Mouse (Mus musculus): ENCODE measurements around the gene Rp9. TPM values are rescaled to one million over a fixed set of nuclear protein-coding genes. Genes with fewer than 3 reads are reported as not detected.

The Rp9 gene
- polyA plus RNA-seq, 1 experiment, result 91.6 TPM

DNA sequence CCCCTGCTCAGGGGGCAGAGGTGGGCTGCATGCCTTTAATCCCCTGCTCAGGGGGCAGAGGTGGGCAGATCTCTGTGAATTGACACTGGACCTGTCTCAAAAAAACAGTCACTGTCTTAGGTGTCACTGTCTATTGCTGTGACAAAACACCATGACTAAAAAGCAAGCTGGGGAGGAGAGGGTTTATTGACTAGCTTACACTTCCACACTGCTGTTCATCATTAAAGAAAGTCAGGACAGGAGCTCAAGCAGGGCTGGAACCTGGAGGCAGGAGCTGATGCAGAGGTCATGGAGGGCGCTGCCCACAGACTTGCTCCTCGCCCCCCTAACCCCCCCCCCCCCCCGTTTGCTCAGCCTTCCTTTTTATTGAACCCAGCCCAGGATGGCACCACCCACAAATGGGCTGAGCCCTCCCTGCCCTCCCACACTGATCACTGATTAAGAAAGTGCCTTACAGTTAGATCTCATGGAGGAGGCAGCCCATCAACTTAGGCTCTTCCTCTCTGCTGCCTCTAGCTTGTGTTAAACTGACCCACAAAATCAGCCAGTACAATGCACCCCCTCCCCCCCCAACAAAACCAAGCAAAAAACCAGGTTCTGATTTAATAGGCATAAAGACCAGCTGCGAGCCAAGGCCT, 41.4 kb downstream of the Rp9 start:
- WGBS, result 65% methylated on average over 4 of the region's 4 CpGs
- DNase-seq, result no peak
- Histone ChIP-seq H3K4me1 (ENCODE audit: control insufficient read depth, insufficient read depth, low read length) (peaks cover 5% of the 10 kb centered on the region; the same call in 1 of the 2 replicates), H3K4me3 (replicated peaks; ENCODE audit: insufficient read depth, low read depth, low read length) (no peak overlapping the region), H3K27me3 (ENCODE audit: control insufficient read depth, insufficient read depth, low read length) (no peaks in the 10 kb centered on the region), H3K27ac (ENCODE audit: insufficient read depth, low read length) (no peak overlapping the region)
- TF ChIP-seq POLR2A (IDR thresholded peaks at IDR 0.05; ENCODE audit: borderline replicate concordance, insufficient read depth, low read length) (no peak), CTCF (IDR thresholded peaks at IDR 0.05; ENCODE audit: borderline replicate concordance, insufficient read depth, low read depth, low read length) (no peak)

GRCm38 (mm10) chr9:22424719-22425118, 44.8 kb downstream of the Rp9 start:
- H3K4me1 ChIP-seq (ENCODE audit: control insufficient read depth, insufficient read depth, low read length), result peaks cover 9% of the 10 kb centered on the region
- 97% methylated on average over 4 of the region's 4 CpGs for WGBS

DNA sequence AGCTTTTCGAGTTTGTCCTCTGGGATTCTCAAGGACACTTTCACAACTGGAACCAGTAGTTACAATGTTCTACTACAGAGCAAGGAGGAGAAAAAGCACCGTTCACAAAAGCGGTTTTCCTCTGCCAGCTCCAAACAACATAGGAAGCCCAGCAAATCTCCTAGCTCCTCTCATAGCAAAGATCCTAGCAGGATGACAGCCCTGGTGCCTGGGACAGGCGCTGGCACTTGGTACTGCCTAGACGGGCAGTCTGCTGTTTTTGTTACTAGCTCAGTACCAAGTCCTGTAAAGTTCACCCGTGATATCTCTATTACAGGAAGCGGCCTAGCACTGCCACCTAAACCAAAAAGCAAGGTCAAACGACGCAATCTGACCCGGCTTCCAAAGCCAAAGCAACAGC, 45.3 kb downstream of the Rp9 start:
- no peaks in the 10 kb centered on the region for H3K27me3 ChIP-seq (ENCODE audit: control insufficient read depth, insufficient read depth, low read length)
- no peak overlapping the region for H3K27ac ChIP-seq (ENCODE audit: insufficient read depth, low read length)
- H3K4me1 ChIP-seq (ENCODE audit: control insufficient read depth, insufficient read depth, low read length), result peaks cover 7% of the 10 kb centered on the region
- 76% methylated on average over 10 of the region's 10 CpGs for WGBS
- no peak overlapping the region for H3K4me3 ChIP-seq (replicated peaks; ENCODE audit: insufficient read depth, low read depth, low read length)
- TF ChIP-seq POLR2A (IDR thresholded peaks at IDR 0.05; ENCODE audit: borderline replicate concordance, insufficient read depth, low read length) (no peak), CTCF (IDR thresholded peaks at IDR 0.05; ENCODE audit: borderline replicate concordance, insufficient read depth, low read depth, low read length) (no peak)
- DNase-seq, result no peak

More at GRCm38 (mm10) chr9:22424719-22425118, 44.8 kb downstream of the Rp9 start:
- H3K4me3 ChIP-seq (replicated peaks; ENCODE audit: insufficient read depth, low read depth, low read length), result no peak overlapping the region
- H3K27me3 ChIP-seq (ENCODE audit: control insufficient read depth, insufficient read depth, low read length), result no peaks in the 10 kb centered on the region
- H3K27ac ChIP-seq (ENCODE audit: insufficient read depth, low read length), result no peak overlapping the region
- no peak for TF ChIP-seq CTCF (IDR thresholded peaks at IDR 0.05; ENCODE audit: borderline replicate concordance, insufficient read depth, low read depth, low read length)
- TF ChIP-seq POLR2A (IDR thresholded peaks at IDR 0.05; ENCODE audit: borderline replicate concordance, insufficient read depth, low read length), result no peak
- no peak for DNase-seq

DNA sequence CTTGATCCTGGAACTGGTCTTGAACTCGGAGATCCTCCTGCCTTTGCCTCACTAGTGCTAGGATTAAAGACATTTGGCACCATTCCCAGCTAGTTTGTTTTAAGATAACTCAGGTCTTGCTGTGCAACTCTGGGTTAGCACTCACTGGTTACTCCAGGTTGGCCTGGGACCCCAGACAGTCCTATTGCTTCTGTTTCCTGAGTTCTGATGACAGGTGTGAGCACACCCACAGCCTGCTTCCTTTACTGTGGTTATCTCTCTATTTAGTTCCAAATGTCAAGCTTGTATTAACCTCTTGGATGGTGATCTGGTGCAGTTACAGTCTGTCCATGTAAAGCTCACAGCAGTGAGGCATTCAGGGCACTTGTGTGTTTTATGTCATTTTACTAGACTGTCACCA, 46.0 kb downstream of the Rp9 start:
- TF ChIP-seq CTCF (IDR thresholded peaks at IDR 0.05; ENCODE audit: borderline replicate concordance, insufficient read depth, low read depth, low read length) (no peak), POLR2A (IDR thresholded peaks at IDR 0.05; ENCODE audit: borderline replicate concordance, insufficient read depth, low read length) (no peak)
- no peak overlapping the region for H3K27ac ChIP-seq (ENCODE audit: insufficient read depth, low read length)
- no peak overlapping the region for H3K4me3 ChIP-seq (replicated peaks; ENCODE audit: insufficient read depth, low read depth, low read length)
- H3K27me3 ChIP-seq (ENCODE audit: control insufficient read depth, insufficient read depth, low read length), result no peaks in the 10 kb centered on the region
- H3K4me1 ChIP-seq (ENCODE audit: control insufficient read depth, insufficient read depth, low read length), result peaks cover 7% of the 10 kb centered on the region
- WGBS, result 65% methylated on average over 1 of the region's 1 CpGs
- DNase-seq, result no peak

DNA sequence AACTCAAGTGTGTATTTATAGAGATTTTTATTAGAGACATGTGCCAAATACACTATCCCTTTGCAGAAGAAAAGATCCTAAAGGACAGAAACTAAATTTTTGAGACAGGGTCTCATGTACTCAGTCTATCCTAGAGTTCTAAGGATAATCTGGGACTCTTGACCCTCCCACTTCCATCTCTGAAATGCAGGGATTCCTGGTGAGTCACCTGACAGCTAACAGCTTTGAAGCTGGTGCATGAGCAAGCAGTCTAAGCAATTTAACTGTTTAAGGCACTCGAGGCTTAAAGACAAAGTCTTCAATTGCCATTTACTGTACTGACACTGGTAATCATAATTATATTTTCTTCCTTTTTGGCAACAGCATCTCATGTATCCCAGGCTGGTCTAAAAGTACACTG, 47.0 kb downstream of the Rp9 start:
- H3K4me3 ChIP-seq (replicated peaks; ENCODE audit: insufficient read depth, low read depth, low read length), result no peak overlapping the region
- 74% methylated on average over 1 of the region's 1 CpGs for WGBS
- no peak for DNase-seq

DNA sequence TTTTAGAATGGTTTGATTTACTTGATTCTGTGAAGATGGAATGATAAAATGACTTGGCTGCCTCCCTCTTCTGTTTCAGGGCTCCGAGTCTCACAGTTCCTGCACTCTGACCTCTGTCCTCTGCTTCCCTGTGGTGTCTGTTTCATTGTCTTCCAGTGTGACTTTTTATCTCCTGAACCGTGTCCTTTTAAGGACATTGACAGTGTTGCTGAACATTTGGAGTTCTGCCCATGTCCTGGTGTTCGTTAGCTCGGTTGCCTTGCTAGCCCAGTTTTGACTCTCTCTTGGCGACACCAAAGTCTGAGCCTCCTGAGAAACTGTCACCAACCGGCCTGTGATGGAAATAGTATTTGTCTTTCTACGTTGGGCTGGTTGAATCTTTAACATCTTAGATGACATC, 49.1 kb downstream of the Rp9 start:
- Histone ChIP-seq H3K27me3 (ENCODE audit: control insufficient read depth, insufficient read depth, low read length) (no peaks in the 10 kb centered on the region), H3K27ac (ENCODE audit: insufficient read depth, low read length) (no peak overlapping the region), H3K4me1 (ENCODE audit: control insufficient read depth, insufficient read depth, low read length) (peaks cover 7% of the 10 kb centered on the region), H3K4me3 (replicated peaks; ENCODE audit: insufficient read depth, low read depth, low read length) (no peak overlapping the region)
- WGBS, result 15% methylated on average over 7 of the region's 7 CpGs
- DNase-seq, result peak; percentile 33 to 59
- TF ChIP-seq CTCF (IDR thresholded peaks at IDR 0.05; ENCODE audit: borderline replicate concordance, insufficient read depth, low read depth, low read length) (no peak), POLR2A (IDR thresholded peaks at IDR 0.05; ENCODE audit: borderline replicate concordance, insufficient read depth, low read length) (no peak)

More for the DNA sequence above, 47.0 kb downstream of the Rp9 start:
- no peak overlapping the region for H3K27ac ChIP-seq (ENCODE audit: insufficient read depth, low read length)
- H3K4me1 ChIP-seq (ENCODE audit: control insufficient read depth, insufficient read depth, low read length), result peaks cover 7% of the 10 kb centered on the region
- H3K27me3 ChIP-seq (ENCODE audit: control insufficient read depth, insufficient read depth, low read length), result no peaks in the 10 kb centered on the region
- TF ChIP-seq POLR2A (IDR thresholded peaks at IDR 0.05; ENCODE audit: borderline replicate concordance, insufficient read depth, low read length) (no peak), CTCF (IDR thresholded peaks at IDR 0.05; ENCODE audit: borderline replicate concordance, insufficient read depth, low read depth, low read length) (no peak)

GRCm38 (mm10) chr9:22419877-22420276, 49.7 kb downstream of the Rp9 start:
- Histone ChIP-seq H3K27ac (ENCODE audit: insufficient read depth, low read length) (no peak overlapping the region), H3K27me3 (ENCODE audit: control insufficient read depth, insufficient read depth, low read length) (no peaks in the 10 kb centered on the region), H3K4me3 (replicated peaks; ENCODE audit: insufficient read depth, low read depth, low read length) (no peak overlapping the region), H3K4me1 (ENCODE audit: control insufficient read depth, insufficient read depth, low read length) (peaks cover 7% of the 10 kb centered on the region)
- DNase-seq, result no peak
- TF ChIP-seq POLR2A (IDR thresholded peaks at IDR 0.05; ENCODE audit: borderline replicate concordance, insufficient read depth, low read length) (no peak), CTCF (IDR thresholded peaks at IDR 0.05; ENCODE audit: borderline replicate concordance, insufficient read depth, low read depth, low read length) (no peak)
- 89% methylated on average over 3 of the region's 3 CpGs for WGBS

DNA sequence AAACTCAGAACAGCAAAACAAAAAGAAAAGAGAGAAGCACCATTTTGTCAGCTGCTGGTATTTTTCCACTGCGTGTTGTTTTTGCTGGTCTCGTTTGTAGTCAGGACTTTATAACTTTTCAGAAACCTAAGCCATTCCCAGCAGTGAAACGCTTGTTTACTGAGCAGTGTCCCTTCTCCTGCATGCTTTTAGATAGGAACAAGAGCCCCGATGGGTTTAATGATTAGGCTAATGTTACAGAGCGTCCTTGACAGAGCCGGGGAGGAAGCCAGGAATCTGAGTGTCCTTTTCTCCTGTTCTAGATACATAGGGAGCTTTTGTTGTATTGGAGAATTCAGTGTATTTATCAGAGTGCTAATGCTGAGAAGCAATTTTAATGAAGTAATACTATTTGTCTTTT, 52.0 kb downstream of the Rp9 start:
- no peak for DNase-seq
- WGBS, result 62% methylated on average over 6 of the region's 6 CpGs
- H3K27ac ChIP-seq (ENCODE audit: insufficient read depth, low read length), result peak overlapping the region; percentile 20; the same call in 1 of the 2 replicates
- no peaks in the 10 kb centered on the region for H3K27me3 ChIP-seq (ENCODE audit: control insufficient read depth, insufficient read depth, low read length)
- no peak for TF ChIP-seq CTCF (IDR thresholded peaks at IDR 0.05; ENCODE audit: borderline replicate concordance, insufficient read depth, low read depth, low read length)
- no peak for TF ChIP-seq POLR2A (IDR thresholded peaks at IDR 0.05; ENCODE audit: borderline replicate concordance, insufficient read depth, low read length)
- H3K4me3 ChIP-seq (replicated peaks; ENCODE audit: insufficient read depth, low read depth, low read length), result no peak overlapping the region
- H3K4me1 ChIP-seq (ENCODE audit: control insufficient read depth, insufficient read depth, low read length), result peaks cover 7% of the 10 kb centered on the region

Measured in cerebellum, adult 2 months (tissue).